Mouse (Mus musculus): Measurements from ENCODE around the gene Galc.
"Not testable (repeated sequence)": the region's sequence is repeated elsewhere in the genome, so short reads cannot be mapped to it uniquely, and the experiment has no call there.

Galc gene

DNA sequence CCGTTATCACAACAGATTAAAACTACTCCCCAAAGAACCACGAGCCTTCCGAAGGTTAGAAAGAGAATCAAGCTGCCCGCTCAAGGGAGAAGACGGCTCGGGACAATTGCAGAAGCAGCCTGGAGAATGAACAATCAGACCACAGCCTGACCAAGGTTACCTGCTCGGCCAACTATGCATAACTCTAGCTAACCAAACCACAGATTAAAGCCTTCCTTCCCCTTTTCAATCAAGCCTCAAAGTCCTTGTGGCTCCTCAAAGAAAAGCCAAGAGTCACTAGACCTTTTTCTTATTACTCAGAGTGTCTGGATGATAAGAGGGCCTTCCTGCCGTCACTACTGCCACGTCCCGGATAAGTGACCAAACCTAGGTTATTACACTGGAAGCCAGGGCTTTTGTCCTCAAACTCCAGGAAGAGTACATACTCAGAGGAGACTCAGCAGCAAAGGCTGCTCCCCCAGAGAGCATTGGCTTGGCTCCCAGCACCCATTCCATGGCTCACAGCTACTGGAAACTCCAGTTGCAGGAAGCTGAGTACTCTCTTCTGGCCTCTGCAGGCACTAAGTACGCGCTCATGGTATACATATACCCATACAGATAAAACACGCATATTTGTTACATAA is 3.8 kb downstream of the Galc start:
- no peak for ATAC-seq (ENCODE audit: insufficient number of reproducible peaks, low FRiP score, low TSS enrichment)

DNA sequence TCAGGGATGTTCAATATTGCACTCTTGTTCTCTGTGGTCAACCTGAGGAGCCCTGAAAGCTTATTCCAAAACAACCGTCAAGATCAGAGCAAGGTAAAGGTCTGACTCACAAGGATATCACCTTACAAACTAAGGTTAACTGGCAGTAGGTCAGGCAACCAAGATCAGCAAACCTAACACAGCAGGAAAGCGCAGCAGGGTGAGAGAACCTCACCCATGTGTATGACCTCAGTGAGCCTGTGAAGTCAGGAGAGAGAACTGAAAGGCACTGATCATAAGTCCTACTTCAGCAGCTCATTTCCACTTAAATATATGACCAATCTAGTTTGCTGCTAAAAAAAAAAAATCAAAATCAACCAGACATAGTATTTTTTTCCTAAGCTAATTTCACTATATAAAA is 6.8 kb downstream of the Galc start:
- no peak for ATAC-seq (ENCODE audit: insufficient number of reproducible peaks, low FRiP score, low TSS enrichment)

DNA sequence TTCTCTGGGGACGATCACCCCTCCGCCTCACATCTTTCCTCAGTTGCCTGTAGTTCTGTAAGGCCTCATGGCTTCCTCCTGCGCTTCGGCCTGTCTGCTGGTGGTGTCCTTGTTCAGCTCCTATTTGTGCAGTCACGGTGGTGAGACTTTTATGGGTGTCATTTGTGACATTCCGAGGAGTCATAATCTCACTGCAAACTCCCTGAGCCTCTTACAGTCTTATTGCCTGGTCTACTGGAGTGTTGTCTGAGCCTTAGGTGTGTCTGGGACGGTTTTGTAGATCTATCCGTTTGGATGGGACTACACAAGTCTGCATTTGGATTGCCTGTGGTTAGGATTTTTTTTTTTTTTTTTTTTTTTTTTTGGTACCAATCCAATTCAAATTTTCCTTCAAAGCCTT is 8.9 kb downstream of the Galc start:
- ATAC-seq (ENCODE audit: insufficient number of reproducible peaks, low FRiP score, low TSS enrichment): no peak

DNA sequence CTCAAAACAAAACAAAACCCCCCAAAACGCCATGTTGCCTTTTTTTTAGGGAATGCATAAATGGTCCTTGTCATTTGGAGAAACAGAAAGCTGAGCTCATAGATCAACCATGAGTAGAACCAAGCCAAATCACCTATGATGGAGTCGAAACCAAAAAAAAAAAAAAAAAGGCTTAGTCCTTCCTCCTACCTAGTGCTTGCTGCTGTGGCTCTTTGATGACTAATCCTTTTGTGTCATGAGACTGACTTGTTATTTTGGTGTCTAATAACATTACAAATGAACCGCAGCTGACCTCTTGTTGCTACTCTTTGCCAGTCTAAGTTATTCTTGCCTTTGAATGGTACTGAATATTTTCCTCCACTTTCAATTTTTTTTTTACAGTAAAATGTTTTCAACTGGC is 9.6 kb downstream of the Galc start:
- ATAC-seq (ENCODE audit: insufficient number of reproducible peaks, low FRiP score, low TSS enrichment): no peak

DNA sequence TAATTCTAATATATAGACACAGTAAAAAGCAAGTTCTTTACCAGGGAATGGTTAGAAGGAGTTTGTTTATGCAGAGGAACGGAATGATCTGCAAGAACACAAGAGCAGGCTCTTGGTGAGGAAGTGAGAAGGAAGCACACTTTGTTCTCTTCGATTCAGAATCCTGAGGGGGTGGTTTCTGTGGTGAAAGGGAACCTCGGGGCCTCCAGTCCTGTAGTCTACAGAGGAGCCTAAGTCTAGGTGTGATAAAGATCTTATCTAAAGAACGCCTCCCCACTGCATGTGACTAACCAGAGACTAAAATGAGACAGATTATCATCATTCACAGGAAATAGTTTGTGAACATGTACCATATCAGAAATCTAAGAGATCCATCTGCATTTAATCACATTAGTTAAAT is 12.4 kb downstream of the Galc start:
- ATAC-seq (ENCODE audit: insufficient number of reproducible peaks, low FRiP score, low TSS enrichment): no peak

DNA sequence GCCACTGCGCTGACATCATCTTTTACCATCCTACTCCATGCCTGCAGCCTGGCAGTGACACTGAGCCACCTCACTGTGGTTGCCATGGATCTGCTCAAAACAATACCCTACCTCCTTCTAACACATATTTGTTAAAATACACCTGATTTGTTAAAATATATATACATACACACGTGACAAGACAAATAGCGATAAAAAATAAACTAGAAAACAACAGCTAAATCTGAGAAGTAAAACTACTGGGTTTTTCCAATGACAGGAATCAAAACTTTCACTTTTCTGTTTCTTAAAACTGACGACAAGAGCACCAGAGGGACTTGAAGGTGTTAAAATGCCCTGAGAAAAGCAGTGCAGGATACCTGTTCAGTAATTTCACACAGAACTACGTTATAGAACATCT is 14.4 kb downstream of the Galc start:
- ATAC-seq (ENCODE audit: insufficient number of reproducible peaks, low FRiP score, low TSS enrichment): no peak

DNA sequence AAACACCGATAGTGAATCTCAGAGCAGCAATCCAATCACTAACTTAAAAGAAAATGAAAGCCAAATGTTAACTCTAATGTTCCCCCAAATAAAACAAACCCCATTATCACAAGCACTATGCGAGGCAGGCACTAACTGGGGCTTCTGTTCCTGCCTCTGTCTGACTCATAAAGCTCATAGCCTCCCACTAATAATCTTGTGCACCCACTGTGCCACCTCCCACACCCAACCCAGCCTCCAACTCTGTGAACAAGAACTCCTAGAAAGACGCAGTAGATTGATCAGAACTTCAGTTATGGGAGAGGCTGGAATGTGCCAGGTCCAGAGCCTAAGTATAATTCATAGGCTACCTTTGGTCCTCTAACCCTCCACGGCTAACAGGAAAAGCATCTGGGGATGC is 15.1 kb downstream of the Galc start:
- no peak for ATAC-seq (ENCODE audit: insufficient number of reproducible peaks, low FRiP score, low TSS enrichment)

DNA sequence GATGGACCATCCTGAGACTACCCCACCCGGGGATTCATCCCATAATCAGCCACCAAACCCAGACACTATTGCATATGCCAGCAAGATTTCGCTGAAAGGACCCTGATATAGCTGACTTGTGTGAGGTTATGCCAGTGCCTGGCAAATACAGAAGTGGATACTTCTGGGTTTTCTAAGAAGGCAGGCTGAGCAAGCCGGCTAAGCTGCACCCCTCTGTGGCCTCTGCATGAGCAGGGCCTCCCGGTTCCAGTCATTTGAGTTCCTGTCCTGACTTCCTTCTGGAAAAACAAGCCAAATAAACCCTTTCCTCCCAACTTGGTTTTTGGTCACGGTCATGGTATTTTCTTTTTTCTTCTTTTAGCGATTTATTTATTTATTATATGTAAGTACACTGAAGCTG is 20.8 kb downstream of the Galc start:
- not testable (repeated sequence) for ATAC-seq (ENCODE audit: insufficient number of reproducible peaks, low FRiP score, low TSS enrichment)

DNA sequence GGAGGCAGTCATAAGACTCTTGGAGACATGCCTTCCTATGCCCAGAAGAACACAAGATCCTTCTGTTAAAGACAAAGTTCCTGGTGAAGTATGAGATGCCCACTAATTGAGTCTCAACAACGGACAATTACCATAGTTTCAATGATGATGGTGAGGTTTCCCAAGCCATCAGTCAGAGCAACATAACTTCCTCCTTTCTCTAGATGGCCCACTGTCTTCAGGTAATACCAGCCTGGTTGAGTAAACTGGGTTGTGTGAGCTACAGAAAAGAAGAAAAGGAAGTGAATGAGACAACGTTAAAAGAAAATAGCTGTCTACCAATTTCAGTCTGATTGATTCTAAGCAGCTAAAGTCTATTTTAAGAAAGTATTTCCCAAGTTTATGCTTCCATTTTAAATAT is 32.2 kb downstream of the Galc start:
- no peak for ATAC-seq (ENCODE audit: insufficient number of reproducible peaks, low FRiP score, low TSS enrichment)

DNA sequence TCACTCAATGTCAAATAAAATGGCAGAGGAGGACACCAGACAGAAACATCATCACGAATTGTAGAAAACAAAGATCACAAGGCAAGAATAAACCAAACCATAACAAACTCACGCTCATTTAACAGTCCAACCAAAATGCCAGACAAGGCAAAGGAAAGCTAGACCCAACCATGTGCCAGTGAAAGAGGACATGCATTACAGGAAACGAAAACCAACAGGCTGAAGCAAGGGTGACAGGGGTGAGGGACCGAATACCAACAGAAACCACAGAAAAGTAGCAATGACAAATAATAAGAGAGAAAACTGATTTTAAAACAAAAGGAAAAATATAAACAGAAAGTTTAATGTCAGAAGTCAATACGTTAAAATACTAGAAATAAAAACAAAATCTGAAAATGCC is 36.0 kb downstream of the Galc start:
- ATAC-seq (ENCODE audit: insufficient number of reproducible peaks, low FRiP score, low TSS enrichment): no peak

DNA sequence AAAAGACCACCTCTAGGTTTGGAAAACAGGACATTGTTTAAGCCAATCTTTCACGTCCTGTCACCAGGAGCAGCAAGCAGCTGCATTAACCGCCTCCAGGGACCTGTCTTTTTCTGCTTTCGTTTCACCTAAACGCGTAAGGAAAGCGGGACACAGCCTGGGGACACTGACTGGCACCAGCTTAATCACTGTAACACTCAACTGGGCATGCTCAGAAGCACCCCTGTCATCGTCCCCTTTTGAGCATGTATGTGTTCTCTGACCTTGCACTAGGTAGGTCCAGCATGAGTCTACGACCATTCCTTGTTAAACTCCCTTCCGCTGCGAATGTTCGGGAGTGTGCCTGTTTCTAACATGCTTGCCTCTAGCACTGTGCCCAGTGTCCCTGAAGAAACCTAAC is 42.8 kb downstream of the Galc start:
- 0 out of 2 replicates have a peak, but pooled peaks have one; percentile 36 for ATAC-seq (ENCODE audit: insufficient number of reproducible peaks, low FRiP score, low TSS enrichment)

DNA sequence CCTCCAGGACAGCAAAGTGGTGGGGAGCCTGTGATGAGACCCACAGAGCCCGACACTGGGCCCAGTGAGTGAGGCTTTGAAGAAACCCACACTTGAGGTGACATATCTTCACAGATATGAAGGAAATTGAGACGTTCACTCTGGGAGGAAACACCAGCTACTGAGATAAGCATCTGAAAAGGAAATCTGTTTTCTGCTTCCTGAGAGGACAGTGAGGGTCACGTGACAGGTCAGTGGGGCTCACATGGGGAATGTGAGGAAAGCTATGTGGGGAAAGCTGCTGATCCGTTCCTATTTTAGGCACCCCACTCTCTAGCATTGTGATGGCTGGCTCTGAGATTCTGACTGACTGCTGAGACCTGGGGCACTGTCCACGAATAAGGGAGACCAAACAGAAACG is 43.7 kb downstream of the Galc start:
- ATAC-seq (ENCODE audit: insufficient number of reproducible peaks, low FRiP score, low TSS enrichment): no peak

DNA sequence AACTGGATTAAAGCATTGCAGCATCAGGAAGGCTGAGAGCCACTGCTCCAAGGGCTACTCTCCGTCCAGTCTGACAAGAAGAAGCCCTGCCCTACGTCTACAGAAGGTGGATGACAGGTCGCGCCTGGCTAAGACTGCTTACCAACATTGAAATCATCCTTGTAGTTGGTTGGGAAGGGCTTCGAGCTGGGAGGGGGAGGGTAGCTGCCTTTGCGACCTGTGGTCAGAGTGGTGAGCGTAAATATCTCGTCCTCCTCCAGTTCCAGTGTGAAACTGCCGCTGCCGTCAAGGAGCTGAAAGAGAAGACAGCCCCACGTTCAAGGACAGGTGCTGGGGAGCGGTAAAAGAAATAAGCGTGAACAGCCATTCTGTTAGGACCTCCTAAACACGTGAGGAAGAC is 45.1 kb downstream of the Galc start:
- ATAC-seq (ENCODE audit: insufficient number of reproducible peaks, low FRiP score, low TSS enrichment): no peak

DNA sequence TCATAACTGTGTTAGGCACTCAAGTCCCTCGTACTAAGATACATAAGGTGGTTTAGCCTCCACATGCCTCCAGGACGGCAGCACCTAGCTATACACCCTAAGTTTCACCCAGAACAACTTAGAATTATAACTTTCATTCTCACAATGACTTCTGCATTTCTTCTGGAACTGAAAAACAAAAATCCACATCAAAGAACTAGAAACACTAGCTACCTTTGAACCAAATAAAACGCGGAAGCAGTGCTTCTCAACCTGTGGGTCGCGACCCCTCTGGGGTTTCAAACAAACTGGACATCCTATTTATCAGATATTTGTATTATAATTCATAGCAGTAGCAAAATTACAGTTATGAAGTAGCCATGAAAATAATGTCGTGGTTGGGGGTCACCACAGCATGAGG is 45.5 kb downstream of the Galc start:
- ATAC-seq (ENCODE audit: insufficient number of reproducible peaks, low FRiP score, low TSS enrichment): no peak

DNA sequence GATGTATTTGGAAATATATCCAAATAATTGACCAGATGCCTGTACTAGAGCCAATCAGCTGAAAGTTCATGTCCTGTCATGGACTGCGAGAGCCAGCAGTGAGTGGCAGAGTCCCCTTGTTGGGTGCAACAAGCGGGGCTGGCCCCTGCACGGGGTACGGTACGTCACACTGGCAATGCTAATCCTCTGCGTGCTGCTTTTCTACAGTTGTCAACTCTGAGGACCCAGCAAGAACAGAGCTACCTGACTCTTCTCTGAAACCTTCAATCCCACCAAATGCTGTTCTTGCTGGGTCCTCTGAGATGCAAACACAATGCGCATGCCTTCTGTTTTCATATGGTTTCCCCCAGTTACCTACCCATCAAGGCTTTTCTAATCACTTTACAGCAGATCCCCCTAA is 45.9 kb downstream of the Galc start:
- ATAC-seq (ENCODE audit: insufficient number of reproducible peaks, low FRiP score, low TSS enrichment): no peak

DNA sequence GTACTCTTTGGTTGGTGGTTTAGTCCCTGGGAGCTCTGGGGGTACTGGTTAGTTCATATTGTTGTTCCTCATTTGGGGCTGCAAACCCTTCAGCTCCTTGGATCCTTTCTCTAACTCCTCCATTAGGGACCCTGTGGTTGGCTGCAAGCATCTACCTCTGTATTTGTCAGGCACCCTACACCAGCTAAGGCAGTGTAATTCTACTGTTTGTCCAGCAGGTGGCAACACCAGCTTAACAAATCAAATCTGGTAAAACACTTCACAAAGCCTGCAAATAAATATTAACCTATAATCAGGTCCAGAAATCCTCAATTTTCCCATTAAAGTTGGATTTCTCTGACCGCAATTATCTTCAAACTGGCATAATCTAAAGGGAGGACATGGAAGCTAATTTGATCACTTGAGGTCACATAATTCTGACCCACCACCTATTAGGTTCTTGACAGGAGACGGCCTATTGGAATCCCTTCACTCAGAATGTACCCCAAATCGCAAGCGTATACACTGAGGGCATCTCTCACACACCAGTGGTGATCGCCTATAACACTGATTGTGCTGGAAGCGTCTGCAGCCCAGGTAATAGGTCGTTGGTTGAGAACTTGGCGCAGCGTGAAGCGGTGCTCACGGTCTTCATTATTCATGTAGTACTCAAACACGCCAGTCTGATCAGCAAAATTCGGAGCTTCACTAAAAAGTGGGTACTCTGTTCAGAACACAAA is 46.6 kb downstream of the Galc start:
- ATAC-seq (ENCODE audit: insufficient number of reproducible peaks, low FRiP score, low TSS enrichment): no peak

DNA sequence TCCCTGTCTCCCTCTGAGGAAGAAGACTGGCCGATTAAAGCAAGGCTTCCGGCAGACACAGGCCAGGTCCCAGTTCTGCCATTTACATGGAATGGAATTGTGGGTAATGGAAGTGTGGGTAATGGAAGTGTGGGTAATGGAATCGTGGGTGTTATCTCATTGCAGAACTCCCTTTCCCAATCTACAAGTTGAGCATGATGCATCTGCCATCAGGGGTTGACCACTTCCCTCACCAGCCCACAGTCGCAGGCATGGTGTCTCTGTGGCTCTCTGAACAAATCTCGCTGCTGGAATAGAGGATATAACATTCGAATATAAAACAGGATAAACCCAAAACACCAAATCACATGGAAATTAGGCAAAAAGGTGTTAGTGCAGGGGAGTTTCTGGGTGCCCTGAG is 48.8 kb downstream of the Galc start:
- ATAC-seq (ENCODE audit: insufficient number of reproducible peaks, low FRiP score, low TSS enrichment): no peak

DNA sequence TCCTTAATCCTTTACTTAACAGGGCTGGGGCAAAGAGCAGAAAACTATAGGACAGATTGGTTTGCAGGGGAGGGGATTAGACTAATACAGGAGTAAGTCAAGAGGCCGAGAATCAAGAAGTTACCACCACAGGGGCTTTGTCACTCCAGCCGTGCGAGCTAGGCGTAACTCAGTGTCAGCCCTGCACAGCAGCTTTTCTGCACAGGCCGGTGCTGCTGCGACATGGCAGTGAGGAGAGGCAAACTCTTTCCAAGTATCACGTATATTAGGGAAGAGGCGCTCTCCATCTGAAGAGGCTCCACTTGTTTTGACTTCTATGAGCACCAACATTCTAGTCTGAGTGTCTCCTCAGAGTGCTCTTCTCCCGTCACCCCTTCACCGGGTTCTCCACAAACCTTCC is 51.2 kb downstream of the Galc start:
- ATAC-seq (ENCODE audit: insufficient number of reproducible peaks, low FRiP score, low TSS enrichment): no peak

DNA sequence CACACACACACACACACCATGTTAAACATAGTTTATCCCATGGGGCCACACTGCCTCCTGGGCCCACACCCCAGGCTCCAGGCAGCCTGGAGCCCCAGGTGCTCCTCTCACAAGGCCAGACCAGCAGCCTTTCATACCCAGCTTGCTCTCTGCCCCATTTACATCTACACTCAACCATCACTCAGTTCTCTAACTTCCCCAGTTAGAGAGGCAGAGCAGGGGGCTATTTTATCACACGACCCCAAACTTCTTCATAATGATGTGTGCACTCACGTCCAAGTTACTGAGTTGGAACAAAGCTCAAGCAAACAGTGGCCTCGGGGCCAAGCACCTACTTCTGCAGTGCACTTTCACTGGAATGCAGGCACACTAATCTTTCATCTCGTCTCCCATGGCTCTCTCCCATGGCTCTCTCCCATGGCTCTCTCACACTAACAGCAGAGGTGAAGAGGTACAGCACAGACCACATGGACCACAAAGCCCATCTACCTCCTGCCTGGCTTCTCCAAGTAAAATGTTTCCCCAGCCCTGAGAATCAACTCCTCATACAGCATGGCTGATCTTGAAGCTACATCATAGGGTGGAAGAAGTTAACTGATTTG is 53.7 kb downstream of the Galc start:
- ATAC-seq (ENCODE audit: insufficient number of reproducible peaks, low FRiP score, low TSS enrichment): no peak

DNA sequence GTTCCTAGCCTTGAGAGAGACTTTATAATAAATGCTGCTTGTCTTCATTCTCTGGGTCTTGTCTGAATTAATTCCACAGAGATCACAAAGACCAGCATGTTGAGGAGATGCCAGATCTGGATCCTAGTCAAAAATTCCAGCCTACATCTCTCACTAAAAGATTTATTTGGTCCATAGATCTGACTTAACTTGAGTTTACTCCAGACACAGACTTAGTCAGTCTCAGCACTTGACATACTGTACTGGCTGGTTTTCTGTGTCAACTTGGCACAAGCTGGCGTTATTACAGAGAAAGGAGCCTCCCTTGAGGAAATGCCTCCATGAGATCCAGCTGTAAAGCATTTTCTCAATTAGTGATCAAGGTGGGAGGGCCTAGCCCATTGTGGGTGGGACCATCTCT is 61.9 kb downstream of the Galc start:
- no peak for ATAC-seq (ENCODE audit: insufficient number of reproducible peaks, low FRiP score, low TSS enrichment)

DNA sequence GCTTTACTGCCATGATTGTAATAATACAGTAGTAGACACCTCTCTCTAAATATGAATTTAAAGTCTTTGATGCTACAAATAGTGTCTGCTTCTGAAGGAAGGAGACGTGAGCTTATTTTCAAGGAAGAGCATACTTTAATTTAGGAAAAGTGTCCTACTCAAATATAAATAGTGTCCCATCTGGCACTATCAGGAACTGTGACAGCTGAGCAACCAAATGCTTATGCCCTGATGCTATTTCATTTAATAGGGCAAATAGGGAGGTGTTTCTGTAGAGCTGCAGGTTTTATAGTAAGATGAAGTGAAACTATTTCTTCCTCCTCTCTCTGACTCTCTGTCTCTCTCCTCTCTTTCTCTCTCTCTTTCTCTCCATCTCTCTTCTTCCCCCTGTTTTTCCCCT is 69.1 kb downstream of the Galc start:
- no peak for ATAC-seq (ENCODE audit: insufficient number of reproducible peaks, low FRiP score, low TSS enrichment)

DNA sequence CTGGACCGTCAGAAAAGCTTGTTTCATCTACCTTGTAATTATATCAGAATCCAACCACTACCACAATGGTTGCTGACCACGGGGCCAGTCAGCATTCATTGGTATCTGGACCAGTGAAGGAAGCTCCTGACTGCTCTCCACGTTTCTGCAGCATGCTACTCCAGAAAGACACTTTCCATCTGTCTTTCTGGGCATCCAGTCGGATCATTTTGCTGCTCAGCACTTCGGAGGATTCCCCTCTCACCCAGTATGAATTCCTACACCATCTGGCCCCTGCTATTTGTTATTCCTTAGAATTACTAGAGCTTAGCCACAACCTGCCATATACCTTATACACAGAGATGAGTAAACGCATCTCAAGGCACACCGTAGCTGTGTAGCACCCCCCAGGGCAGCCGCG is 70.2 kb downstream of the Galc start:
- peak; percentile 31; the same call in 1 of the 2 replicates for ATAC-seq (ENCODE audit: insufficient number of reproducible peaks, low FRiP score, low TSS enrichment)

Data from cerebellum, adult (tissue).